Mouse (Mus musculus): ENCODE measurements around the gene Grb2. TPM values are rescaled to one million over a fixed set of nuclear protein-coding genes. Genes with fewer than 3 reads are reported as not detected.

Grb2 gene
- total RNA-seq (2021) = 100 to 1,000 TPM; 160 to 186 TPM
- long read RNA-seq, transcript Grb2-203 (5 exons, 2,683 nt) = minor isoform, 34 of 105 reads
- long read RNA-seq, transcript Grb2-201 (6 exons, 2,709 nt) = major isoform, 47 of 105 reads
- long read RNA-seq, partial matches to known transcripts = 3 of 105 reads
- long read RNA-seq, other reads (novel, unspliced or antisense) = 21 of 105 reads

DNA sequence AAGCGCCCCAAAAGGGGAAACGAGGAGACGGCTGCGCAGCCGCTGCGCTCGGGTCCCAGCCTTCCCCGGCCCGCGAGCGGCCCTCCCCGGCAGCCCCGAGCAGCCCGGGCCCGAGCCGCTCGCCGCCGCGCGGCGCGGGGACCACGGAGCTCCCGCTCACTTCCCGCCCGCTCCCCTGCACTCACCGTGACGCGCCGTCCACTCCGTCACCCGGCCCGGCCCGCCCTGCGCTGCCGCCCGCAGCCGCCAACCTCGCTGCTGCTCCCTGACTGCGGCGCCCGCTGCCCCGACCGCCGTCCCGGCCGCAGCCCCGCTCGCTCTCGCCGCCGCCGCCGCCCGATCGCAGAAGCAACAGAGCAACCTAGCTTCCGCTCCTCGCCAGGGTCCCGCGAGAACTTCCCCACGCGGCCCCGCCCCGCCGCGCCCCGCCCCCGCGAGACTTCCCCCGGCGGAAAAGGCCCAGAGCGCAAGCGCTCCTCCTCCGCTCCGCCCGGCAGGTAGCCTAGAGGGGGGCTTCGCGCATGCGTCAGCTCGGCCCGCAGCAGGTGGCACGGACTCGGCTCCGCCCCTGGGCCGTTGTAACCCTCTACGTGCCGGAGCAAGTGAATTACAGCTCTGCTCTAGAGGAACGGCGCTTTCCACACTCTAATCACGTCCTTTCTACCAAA lies at the start of gene Grb2:
Gene Grb2 (minus strand): TSS at position 389 of the 668 bp plus-strand sequence.
- DNase-seq (ENCODE audit: low spot score in 2 of 2) = peak; percentile 97 to 99

DNA sequence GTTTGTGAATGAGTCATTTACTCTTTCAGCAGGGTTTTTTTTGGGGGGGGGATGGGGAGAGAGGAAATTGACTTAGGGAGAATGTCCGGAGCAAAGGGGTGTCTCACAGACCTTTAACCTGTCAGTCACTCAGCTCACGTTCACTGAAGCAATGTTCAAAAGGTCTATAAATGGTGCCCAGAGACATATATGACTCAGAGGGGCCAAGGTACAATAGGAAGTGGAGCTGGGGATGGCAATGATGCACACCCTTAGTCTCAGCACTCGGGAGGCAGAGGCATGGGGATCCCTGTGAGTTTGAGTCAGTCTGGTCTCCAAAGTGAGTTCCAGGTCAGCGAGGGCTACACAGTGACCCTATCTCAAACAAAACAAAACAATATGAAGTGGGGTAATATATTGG lies 45.1 kb upstream of the Grb2 start:
- DNase-seq (ENCODE audit: low spot score in 2 of 2) = no peak

DNA sequence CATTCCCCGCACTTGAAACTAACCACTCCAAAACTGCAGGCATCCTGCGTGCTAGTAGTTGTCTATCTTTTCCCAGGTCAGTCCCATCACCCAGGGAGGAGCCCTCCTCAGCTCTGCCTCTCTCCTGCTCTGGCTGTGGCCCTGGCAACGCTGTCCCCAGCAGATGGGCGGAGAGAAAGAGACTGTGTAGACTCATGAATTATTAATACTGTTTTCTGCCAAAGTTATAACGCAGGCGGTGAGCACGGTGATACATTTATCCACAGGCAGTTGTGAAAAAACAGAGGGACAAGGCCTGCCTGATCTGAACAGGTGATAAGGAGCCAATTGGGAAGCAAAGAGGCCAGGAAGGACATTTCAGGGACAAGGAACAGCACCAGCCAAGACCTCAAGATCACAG lies 44.3 kb upstream of the Grb2 start:
- no peak for DNase-seq (ENCODE audit: low spot score in 2 of 2)

DNA sequence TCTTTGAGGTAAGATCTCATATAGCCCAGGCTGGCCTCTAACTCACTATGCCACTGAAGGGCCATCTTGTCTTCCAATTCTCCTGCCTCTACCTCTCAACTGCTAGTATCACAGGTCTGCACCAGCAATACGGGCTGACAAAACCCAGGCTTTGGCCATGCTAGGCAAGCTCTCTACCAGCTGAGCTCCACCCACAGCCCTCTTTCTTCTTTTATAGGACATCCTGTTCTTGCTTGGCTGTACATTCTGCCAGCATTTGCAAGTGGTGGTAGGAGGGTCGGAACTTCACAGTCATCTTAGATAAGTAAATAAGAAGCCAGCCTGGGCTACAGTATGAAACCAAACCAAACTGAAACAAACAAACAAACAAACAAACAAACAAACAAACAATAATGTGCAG lies 43.3 kb upstream of the Grb2 start:
- DNase-seq (ENCODE audit: low spot score in 2 of 2) = no peak

DNA sequence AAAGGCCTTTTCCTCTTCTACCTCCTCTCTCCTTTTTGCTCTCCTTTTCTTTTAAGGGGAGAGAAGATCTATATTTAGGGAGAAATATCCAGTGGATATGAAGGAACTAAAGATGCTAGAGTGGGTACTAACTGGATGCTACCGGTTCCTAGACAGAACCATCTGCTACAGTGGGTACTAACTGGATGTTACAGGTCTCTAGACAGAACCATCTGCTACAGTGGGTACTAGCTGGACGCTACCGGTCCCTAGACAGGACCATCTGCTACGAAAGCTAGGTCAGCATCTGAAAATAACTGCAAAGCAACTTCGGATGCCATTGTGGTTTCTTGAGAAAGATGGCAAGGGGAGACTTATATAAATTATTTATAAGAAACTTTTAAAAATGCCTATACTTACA lies 41.4 kb upstream of the Grb2 start:
- no peak for DNase-seq (ENCODE audit: low spot score in 2 of 2)

DNA sequence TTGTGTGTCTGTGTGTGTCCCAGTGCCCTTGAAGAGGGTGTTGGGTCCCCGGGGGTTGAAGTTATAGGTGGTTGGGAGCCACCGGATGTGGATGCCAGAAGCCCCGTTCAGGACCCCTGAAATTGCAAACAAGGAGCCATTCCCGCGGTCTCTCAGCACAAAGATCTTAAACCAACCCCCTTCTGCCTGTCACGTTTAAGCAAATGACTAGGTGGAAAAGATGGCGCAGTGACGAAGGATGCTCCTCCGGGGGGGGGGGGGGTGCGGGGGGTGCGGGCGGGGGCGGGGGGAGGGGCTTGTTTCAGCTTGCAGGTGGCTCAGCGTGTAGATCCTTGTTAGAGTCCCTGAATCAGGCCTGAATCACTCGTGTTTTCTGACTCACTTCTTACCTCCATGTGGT lies 39.0 kb upstream of the Grb2 start:
- no peak for DNase-seq (ENCODE audit: low spot score in 2 of 2)

DNA sequence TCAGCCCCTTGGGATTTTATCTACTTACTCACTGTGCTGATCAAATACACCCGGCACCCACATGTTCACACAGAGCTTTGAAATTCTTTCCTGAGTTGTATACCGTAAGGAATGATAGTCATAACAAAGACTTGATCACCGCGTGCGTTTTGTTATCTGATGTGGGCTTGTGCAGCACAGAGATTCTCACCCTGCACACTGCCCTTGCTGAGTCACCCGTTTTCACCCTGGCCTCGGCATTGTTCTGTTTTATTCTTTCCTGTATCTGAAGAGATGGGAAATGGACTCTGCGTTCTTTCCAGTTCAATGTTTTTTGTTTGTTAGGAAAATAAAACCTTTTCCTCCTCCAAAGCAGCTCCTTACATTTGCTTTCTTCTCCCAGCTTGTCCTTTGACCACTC lies 38.4 kb upstream of the Grb2 start:
- no peak for DNase-seq (ENCODE audit: low spot score in 2 of 2)

DNA sequence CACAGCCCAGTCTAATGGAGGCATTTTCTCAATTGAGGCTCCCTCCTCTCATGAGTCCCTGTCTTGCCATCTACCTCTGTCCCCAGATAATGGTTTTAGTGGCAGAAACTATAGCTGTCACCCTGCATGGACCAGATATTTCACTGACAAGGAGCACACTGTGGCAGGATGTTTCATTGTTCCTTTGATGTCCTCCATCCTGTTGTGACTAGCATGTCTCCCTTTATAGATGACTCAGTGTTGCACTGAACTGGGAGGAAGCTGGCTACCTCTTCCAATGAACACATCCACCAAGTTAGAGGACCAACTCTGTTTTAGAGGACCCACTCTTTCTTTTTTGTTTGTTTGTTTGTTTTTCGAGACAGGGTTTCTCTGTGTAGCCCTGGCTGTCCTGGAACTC lies 37.7 kb upstream of the Grb2 start:
- no peak for DNase-seq (ENCODE audit: low spot score in 2 of 2)

DNA sequence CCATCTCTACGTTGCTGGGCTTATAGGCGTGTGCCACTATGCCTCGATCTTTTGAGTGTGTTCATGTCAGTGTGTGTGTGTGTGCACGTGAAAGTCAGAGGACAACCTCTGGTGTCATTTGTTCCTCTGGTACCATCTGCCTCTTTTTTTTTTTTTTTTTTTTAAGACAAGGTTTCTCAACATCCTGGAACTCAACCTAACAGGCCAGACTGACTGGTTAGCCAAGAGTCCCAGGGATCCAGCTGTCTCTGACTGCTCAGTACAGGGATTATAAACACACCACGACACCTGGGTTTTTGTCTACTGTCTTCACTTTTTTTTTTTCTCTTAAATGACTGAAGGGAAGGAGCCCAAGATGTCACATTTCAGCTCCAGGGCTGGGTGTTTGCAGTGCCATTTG lies 36.0 kb upstream of the Grb2 start:
- DNase-seq (ENCODE audit: low spot score in 2 of 2) = no peak

DNA sequence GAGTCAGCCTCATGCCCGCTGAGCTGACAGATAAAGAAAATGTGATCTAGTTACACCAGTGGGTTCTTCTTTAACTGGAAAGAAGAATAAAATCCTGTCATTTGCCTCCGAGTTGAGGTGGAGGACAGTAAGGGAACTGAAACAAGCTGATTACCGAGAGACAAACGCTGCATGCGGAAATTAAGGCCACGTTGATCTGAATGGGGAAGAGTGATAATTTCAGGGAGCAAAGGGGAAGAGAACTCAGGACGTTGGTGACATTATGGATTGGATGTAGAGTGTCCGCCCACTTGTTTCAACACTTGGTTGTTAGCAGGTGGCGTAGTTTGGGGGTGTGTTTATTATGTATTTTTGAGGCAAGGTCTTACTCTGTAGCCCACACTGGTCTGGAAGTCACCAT lies 34.5 kb upstream of the Grb2 start:
- no peak for DNase-seq (ENCODE audit: low spot score in 2 of 2)

DNA sequence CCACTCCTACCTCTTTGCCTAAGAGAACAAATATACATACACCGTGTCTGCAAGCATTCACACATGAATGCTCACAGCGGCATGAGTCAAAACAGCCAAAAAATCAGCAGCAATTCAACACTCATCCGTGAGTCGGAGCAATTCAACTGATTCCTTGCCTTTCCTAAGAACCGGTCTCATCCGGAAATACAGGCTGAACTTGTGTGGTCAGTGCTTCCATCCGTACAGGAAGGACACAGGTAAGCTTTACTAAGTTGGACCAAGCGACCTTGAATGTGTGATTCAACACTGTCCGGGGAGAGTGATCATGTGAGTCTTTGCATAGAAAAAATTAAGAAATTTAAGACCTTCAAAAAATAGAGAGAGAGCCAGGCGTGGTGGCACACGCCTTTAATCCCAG lies 32.7 kb upstream of the Grb2 start:
- DNase-seq (ENCODE audit: low spot score in 2 of 2) = no peak

DNA sequence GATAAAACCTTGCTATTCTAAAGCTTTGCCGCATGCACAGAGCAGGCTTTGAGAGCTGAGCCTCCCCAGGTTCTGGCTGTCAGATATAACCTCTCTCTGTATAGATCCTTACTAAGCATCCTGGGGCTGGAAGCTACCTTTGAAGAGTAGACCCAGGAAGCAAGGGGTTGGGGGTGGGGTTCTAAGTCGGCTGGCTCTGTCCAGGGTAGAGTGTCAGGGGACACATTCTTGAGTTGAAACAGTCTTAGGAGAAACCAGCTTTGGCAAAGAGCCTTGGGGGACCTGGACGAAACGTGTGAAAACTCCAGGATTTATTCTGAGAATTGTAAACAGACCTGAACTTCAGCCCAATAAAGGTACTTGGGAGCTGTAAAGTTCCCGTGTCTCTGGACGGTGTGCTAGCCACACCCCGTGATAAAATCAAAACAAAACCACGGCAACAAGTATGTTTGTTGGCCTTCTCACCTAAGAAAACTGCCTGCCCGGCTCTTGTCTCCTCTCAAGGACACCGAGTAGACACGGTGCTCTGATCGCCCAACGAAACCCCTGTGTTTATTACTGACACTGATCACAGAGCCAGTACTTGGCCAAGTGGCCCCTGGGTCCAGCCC lies 30.0 kb upstream of the Grb2 start:
- no peak for DNase-seq (ENCODE audit: low spot score in 2 of 2)

DNA sequence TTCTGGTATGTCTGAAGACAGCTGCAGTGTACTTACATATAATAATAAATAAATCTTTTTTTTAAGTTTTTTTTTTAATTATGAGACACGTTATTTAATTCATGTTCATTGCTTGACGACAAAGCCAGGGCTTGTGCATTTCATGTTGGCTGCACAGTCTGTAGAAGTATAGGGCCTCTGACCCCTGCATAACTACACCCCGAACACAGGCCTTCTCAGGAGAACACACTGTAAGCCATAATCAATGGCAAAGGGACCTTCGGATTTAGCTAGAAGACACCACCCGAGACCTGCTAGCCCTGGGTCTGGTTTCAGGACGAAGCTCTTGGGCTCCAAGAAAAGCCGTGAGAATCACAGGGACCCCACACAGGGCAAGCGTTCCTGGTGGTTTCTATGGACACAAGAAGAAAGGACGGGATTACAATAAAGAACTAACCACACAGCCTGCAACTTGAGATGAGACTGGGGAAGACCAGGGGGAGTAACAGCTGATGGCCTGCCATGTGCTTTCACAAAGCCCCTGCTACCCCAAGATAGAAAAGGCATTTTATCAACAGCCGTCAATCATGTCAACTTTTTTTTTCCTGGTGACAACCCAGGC lies 29.3 kb upstream of the Grb2 start:
- DNase-seq (ENCODE audit: low spot score in 2 of 2) = no peak

DNA sequence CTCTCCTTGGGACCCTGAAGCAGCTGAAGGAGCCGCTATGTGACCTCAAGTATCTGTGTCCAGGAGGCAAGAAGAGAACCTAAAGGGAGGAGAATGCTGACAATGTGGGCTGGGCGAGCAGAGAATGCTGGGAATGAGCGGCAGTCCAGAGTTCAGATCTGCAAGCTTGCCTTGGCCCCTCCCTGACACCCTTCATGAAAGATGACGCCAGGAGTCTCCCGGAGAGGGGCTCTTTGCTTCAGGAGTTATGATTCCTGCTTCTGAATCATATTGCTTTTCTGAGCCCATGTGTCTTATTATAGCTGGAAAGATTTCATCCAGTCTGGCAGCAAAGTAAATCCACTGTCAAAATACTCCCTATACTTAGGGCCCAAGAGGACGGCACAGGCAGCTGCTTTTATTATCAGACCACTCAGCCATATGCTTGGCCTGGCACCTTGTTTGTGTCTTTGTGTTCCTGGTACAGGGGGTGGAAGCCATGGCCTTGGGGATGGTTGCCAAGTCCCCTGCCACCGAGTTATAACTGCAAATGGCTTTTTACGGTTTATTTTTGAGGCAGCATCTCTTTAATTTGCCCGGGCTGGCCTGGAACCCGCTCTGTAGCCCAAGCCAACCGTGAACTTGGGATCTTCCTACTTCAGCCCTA lies 25.8 kb upstream of the Grb2 start:
- DNase-seq (ENCODE audit: low spot score in 2 of 2) = no peak

DNA sequence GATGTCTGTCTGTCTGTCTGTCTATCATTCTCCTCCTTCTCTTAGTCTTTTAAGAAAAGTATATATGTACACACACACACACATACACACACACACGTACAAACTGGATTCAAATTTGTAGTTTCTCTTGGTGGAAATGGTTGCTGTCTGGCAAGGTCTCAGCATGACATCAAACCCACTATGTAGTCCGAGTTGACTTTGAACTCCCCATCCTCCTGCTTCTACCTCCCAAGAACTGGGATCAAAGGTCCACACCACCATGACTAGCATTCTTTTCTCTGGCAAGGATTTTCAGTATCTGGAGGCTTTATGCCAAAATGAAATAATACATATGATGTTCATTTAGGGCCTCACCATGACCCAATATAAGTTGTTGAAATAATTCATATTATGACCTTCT lies 14.8 kb upstream of the Grb2 start:
- no peak for DNase-seq (ENCODE audit: low spot score in 2 of 2)

DNA sequence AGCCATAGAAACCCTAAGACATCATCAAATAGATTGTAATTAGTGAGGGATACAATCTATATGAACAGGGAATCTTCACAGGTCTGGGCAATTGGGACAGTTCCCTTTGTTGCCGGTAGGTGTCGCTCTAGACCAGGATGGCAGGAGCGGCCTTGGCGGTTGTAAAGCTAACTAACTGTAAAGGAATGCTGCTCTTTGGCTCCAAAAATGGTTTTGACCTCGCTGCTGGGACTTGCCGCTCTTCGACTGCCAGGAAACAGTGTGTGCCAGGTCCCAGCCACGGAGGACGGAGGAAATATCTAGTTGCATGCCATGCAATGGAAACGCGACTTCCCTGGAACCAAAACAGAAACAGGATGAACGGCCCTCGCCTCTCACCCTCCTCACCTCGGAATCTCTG lies 14.2 kb upstream of the Grb2 start:
- peak; percentile 85 to 87 for DNase-seq (ENCODE audit: low spot score in 2 of 2)

DNA sequence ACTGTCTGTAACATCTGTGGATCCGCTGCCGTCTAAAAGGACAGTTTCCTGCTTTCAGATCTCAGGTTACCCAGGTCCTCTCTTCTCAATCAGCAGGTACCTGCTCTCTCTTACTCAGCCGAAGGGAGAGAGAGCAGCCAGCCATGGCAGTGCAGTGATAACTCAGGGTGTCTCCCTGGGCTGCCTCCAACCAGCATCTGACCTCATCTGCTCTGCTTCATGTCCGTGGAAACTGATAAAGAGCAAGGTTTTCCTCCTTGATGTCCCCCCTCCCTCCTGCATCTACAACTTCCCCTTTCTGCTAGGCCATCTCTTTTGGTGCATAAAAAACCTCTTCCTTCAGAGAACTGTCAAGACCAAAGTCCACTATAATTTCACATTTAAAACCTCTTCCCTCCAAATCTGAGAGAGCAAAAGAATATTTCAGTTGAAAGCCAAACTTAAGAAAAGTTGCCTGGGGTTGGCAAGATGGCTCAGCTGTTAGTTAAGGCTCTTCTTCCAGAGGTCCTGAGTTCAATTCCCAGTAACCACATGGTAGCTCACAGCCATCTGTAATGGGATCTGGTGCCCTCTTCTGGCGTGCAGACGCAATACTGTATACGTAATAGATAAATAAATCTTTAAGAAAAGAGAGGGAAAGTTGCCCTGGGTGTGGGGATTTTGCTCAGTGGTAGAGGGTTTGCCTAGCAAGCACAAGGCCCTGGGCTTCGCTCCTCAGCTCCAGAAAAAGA lies 9.4 kb upstream of the Grb2 start:
- DNase-seq (ENCODE audit: low spot score in 2 of 2) = no peak

DNA sequence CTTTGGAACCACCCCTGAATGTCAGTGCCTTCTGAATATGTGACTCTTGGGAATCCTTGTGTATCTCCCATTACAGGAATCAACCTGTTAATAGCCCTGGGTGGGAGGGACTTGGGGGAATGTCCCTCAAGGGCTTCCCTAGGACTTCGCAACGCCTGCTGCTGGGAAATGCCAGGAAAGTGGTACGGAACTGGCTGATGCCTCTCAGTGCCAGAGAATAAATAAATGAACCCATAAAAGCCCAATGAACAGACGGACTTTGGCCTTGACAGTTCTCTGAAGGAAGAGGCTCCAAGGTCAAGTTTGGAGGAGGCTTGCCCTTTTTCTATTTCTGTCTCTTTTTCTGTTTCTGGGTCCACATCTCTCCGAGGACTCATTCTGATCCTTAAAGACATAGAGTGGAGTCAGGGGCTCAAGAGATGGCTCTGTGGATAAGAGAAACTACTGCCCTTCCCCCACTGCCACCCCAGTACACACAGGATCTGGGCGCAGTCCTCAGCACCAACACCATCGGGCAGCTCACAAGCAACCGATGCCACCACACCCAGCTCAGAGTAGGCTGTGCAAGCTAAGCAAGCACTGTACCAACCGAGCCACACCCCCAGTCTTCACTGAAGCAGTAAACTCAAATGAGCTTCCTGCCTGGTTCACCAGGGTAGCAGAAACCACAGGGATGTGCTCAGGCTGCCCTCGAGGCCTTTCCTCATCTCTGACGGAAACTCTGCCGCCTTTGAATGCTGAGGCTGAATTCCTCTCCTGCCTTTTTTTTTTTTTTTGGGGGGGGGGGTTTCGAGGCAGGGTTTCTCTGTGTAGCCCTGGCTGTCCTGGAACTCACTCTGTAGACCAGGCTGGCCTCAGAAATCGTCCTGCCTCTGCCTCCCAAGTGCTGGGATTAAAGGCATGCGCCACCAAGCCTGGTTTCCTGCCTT lies 8.3 kb upstream of the Grb2 start:
- DNase-seq (ENCODE audit: low spot score in 2 of 2) = no peak

DNA sequence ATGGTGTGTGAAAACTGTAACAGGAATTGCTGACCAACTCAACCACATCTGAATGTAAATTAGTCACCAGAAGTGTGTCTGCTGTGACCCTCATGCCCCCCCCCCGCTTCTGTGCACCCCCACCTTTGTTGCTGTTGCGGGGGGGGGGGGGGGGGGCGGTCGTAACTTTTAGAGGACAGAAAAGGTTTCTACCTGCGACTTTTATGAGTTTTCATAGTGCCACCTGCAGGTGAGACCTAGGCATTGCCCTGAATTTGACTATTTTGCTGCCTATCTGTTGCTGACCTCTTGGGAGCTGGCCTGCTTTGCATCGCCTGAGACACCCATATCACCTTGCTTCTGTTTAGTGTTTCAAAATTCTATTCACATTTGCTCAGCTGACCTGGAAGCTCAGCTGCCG lies 6.1 kb upstream of the Grb2 start:
- peak; percentile 46 to 59 for DNase-seq (ENCODE audit: low spot score in 2 of 2)

DNA sequence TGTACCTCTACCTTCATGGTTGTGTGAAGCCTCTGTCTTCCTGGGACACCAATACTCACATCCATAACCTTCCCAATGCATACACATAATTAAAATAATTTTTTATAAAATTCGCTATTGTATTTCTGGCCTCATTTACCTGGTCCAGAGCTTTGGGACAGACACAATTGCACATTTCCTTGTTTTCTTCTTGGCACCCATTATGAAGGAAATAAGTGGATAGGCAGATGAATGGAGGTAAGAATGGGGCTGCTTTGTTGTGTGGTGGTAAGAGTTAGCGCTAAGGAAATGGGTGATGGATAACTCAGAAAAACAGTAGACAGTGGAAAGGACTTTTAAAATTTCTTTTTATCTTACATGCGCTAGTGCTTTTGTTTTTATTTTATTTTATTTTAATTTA lies 5.0 kb upstream of the Grb2 start:
- no peak for DNase-seq (ENCODE audit: low spot score in 2 of 2)

Measured in layer of hippocampus, postnatal 10 days (tissue).